Mouse (Mus musculus): ENCODE results near the gene AI837181.

- TF ChIP-seq POLR2A (IDR thresholded peaks at IDR 0.05; ENCODE audit: low read depth, low read length) = no peak
- no peak for TF ChIP-seq CTCF (IDR thresholded peaks at IDR 0.05; ENCODE audit: extremely low read depth, insufficient read length, insufficient replicate concordance, low read depth, low read length)
Measured at GRCm38 (mm10) chr19:5392892-5393291, 32.1 kb upstream of the AI837181 start.
